Mouse (Mus musculus) midbrain, embryonic 11.5 days (tissue): Measurements from ENCODE around the gene Mpped2. TPM values are rescaled to one million over a fixed set of nuclear protein-coding genes. Genes with fewer than 3 reads are reported as not detected.

Source experiments
- ATAC-seq: fragments of 200-750 bp; cut with Nextera tagmentation; 2 replicates; pipeline ENCODE4 v1.8.0; 2017; ENCODE audit warnings: moderate TSS enrichment, moderate library complexity; ENCODE audit not compliant: low FRiP score
- DNase-seq: peaks from one replicate; pipeline ENCODE4 v3.0.0; 2015; ENCODE audit warnings: low spot score; ENCODE audit errors: missing footprints
- H3K27ac ChIP-seq: fragments of 300-500 bp; sonication (generic); 2 replicates; pipeline ENCODE4 v1.5.1; 2014; ENCODE audit warnings: low read depth, low read length
- H3K27me3 ChIP-seq: fragments of 300-500 bp; sonication (generic); 2 replicates; pipeline ENCODE4 v1.6.1; 2014; ENCODE audit warnings: mild to moderate bottlenecking, low read length, moderate library complexity, mixed read lengths; ENCODE audit not compliant: control insufficient read depth, insufficient read depth
- H3K36me3 ChIP-seq: fragments of 300-500 bp; sonication (generic); 2 replicates; pipeline ENCODE4 v1.6.1; 2014; ENCODE audit warnings: mild to moderate bottlenecking, low read length, moderate library complexity, mixed read lengths; ENCODE audit not compliant: control insufficient read depth, insufficient read depth
- H3K4me1 ChIP-seq: fragments of 300-500 bp; sonication (generic); 2 replicates; pipeline ENCODE4 v1.6.1; 2014; ENCODE audit warnings: low read length; ENCODE audit not compliant: control insufficient read depth, insufficient read depth
- H3K4me2 ChIP-seq: fragments of 300-500 bp; sonication (generic); 2 replicates; pipeline ENCODE4 v1.6.1; 2014; ENCODE audit warnings: mild to moderate bottlenecking, moderate library complexity
- H3K4me3 ChIP-seq: fragments of 300-500 bp; sonication (generic); 2 replicates; pipeline ENCODE4 v1.5.1; 2014; ENCODE audit warnings: low read depth, low read length
- H3K9ac ChIP-seq: fragments of 300-500 bp; sonication (generic); 2 replicates; pipeline ENCODE4 v1.6.1; 2014; ENCODE audit warnings: low read length
- H3K9me3 ChIP-seq: fragments of 300-500 bp; sonication (generic); 2 replicates; pipeline ENCODE4 v1.6.1; 2016; ENCODE audit warnings: low read length; ENCODE audit not compliant: control insufficient read depth
- WGBS: fragments of 180-500 bp; shearing (Covaris S2); extraction: QIAGEN DNeasy Blood & Tissue Kit; methylation state at CpG from one replicate; pipeline ENCODE4 v1.1.7; 2014; 5-methylcytosine and 5-hydroxymethylcytosine counted together
- polyA plus RNA-seq: library from polyadenylated mRNA; unstranded; fragments of >200 nt; fragmentation: Nextera tagmentation; extraction: Ambion mirVana; gene quantifications from 2 replicates; pipeline ENCODE4 v1.2.1, GENCODE M21; 2014

Mpped2 gene
- polyA plus RNA-seq, 1 experiment from 2014 or later = 43.9 TPM

DNA sequence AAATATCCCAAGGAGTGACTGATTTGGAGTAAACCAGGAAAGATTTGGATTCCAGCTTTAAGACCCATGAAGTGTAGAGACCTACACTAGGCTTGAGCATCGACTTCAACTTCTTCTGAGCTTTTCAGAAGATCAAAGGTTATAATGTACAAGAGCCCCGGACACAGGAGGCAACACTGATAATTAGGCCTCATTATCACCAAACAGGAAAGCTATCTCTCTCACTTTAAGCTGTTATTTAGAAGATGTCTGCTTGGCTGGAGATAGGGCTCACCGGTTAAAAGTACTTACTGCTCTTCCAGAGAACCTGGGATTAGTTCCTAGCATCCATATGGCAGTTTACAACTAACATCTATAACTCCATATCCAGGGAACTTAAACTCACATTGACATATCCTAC lies 39.1 kb downstream of the Mpped2 start:
- WGBS = 73% methylated on average over 3 of the region's 3 CpGs

GRCm38 (mm10) chr2:106733396-106733795 lies 40.3 kb downstream of the Mpped2 start:
- Histone ChIP-seq H3K36me3 (no peaks in the 10 kb centered on the region), H3K4me1 (no peaks in the 10 kb centered on the region; the same call in 1 of the 2 replicates), H3K9ac (no peak overlapping the region), H3K4me2 (no peak overlapping the region), H3K4me3 (no peak overlapping the region), H3K27ac (no peak overlapping the region), H3K9me3 (no peaks in the 10 kb centered on the region), H3K27me3 (no peaks in the 10 kb centered on the region)
- DNase-seq = no peak
- WGBS = 75% methylated on average over 5 of the region's 5 CpGs
- no peak for ATAC-seq

More for the DNA sequence above, 39.1 kb downstream of the Mpped2 start:
- H3K27me3 ChIP-seq = no peaks in the 10 kb centered on the region
- no peak for DNase-seq
- H3K4me2 ChIP-seq = no peak overlapping the region
- no peak overlapping the region for H3K4me3 ChIP-seq
- H3K36me3 ChIP-seq = no peaks in the 10 kb centered on the region
- no peaks in the 10 kb centered on the region; the same call in 1 of the 2 replicates for H3K4me1 ChIP-seq
- no peak overlapping the region for H3K9ac ChIP-seq
- no peaks in the 10 kb centered on the region for H3K9me3 ChIP-seq
- H3K27ac ChIP-seq = no peak overlapping the region
- no peak for ATAC-seq

- DNase-seq (no peak), ATAC-seq (no peak)
- no peaks in the 10 kb centered on the region for H3K27me3 ChIP-seq
- H3K9me3 ChIP-seq = no peaks in the 10 kb centered on the region
- 49% methylated on average over 4 of the region's 4 CpGs for WGBS
- H3K4me1 ChIP-seq = no peaks in the 10 kb centered on the region; the same call in 1 of the 2 replicates
- no peak overlapping the region for H3K9ac ChIP-seq
- H3K4me3 ChIP-seq = no peak overlapping the region
- no peaks in the 10 kb centered on the region for H3K36me3 ChIP-seq
- H3K27ac ChIP-seq = no peak overlapping the region
- no peak overlapping the region for H3K4me2 ChIP-seq
These were observed 40.9 kb downstream of the Mpped2 start for GRCm38 (mm10) chr2:106734004-106734403.

GRCm38 (mm10) chr2:106735211-106735610 lies 42.1 kb downstream of the Mpped2 start:
- Histone ChIP-seq H3K27ac (no peak overlapping the region), H3K4me2 (no peak overlapping the region), H3K27me3 (no peaks in the 10 kb centered on the region), H3K9ac (no peak overlapping the region), H3K36me3 (no peaks in the 10 kb centered on the region), H3K9me3 (no peaks in the 10 kb centered on the region), H3K4me1 (no peaks in the 10 kb centered on the region; the same call in 1 of the 2 replicates), H3K4me3 (no peak overlapping the region)
- DNase-seq (no peak), ATAC-seq (peak; percentile 61; the same call in 1 of the 2 replicates)
- WGBS = 90% methylated on average over 5 of the region's 5 CpGs

GRCm38 (mm10) chr2:106735792-106736359 lies 42.8 kb downstream of the Mpped2 start:
- DNase-seq = no peak
- H3K36me3 ChIP-seq = no peaks in the 10 kb centered on the region
- no peak overlapping the region for H3K9ac ChIP-seq
- H3K9me3 ChIP-seq = no peaks in the 10 kb centered on the region
- no peaks in the 10 kb centered on the region for H3K27me3 ChIP-seq
- H3K27ac ChIP-seq = no peak overlapping the region
- H3K4me1 ChIP-seq = no peaks in the 10 kb centered on the region; the same call in 1 of the 2 replicates
- WGBS = 72% methylated on average over 15 of the region's 15 CpGs
- no peak overlapping the region for H3K4me2 ChIP-seq
- ATAC-seq = peak; percentile 48; the same call in 1 of the 2 replicates
- no peak overlapping the region for H3K4me3 ChIP-seq

GRCm38 (mm10) chr2:106738951-106739350 lies 45.9 kb downstream of the Mpped2 start:
- WGBS = 91% methylated on average over 5 of the region's 5 CpGs
- ATAC-seq = no peak
- no peak for DNase-seq

DNA sequence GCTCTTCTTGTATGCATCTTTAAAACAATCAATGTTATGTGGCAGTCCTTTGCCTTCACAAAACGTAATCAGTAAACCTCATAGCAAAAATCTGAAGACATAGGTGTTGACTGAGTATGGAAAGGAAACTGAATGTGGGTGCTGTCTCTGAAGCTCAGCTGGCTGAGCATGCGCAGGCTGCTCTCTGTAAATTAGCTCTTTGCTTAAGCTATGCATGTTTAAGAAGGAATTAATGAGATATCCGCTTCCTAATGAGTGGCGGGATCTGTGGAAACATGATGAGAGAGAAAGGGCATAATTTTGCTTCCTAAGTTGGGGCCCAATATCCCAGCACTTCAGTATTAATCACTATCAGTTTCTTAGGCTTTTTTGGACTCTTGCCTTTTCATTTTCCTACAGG lies 51.0 kb downstream of the Mpped2 start:
- Histone ChIP-seq H3K36me3 (no peaks in the 10 kb centered on the region), H3K9ac (no peak overlapping the region), H3K27me3 (no peaks in the 10 kb centered on the region), H3K4me2 (no peak overlapping the region), H3K4me1 (no peaks in the 10 kb centered on the region), H3K27ac (no peak overlapping the region), H3K4me3 (no peak overlapping the region), H3K9me3 (no peaks in the 10 kb centered on the region)
- ATAC-seq (no peak), DNase-seq (no peak)
- 89% methylated on average over 4 of the region's 4 CpGs for WGBS

More at GRCm38 (mm10) chr2:106738951-106739350, 45.9 kb downstream of the Mpped2 start:
- Histone ChIP-seq H3K27ac (no peak overlapping the region), H3K4me3 (no peak overlapping the region), H3K4me2 (no peak overlapping the region), H3K4me1 (no peaks in the 10 kb centered on the region), H3K9ac (no peak overlapping the region), H3K36me3 (no peaks in the 10 kb centered on the region), H3K9me3 (no peaks in the 10 kb centered on the region), H3K27me3 (no peaks in the 10 kb centered on the region)

DNA sequence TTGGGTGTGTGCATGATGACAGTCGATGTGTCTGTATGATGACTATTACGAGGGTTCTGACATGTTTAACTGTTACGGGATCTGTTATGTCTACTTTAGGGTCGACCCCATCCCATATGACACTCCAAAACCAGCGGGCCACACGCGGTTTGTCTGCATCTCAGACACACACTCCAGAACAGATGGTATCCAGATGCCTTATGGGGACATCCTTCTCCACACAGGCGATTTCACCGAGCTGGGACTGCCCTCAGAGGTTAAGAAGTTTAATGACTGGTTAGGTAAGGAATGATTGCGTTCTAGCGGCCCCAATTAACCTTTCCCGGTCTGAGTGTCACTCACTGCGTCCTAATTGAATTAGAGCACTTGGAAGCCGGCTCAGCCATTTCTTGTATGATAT lies 51.5 kb downstream of the Mpped2 start:
- DNase-seq = no peak
- no peak overlapping the region for H3K9ac ChIP-seq
- H3K4me1 ChIP-seq = no peaks in the 10 kb centered on the region
- H3K27ac ChIP-seq = no peak overlapping the region
- H3K4me3 ChIP-seq = no peak overlapping the region
- H3K9me3 ChIP-seq = no peaks in the 10 kb centered on the region
- no peak overlapping the region for H3K4me2 ChIP-seq
- 0 out of 2 replicates have a peak, but pooled peaks have one; percentile 40 for ATAC-seq
- H3K27me3 ChIP-seq = no peaks in the 10 kb centered on the region
- 74% methylated on average over 14 of the region's 14 CpGs for WGBS
- no peaks in the 10 kb centered on the region for H3K36me3 ChIP-seq

GRCm38 (mm10) chr2:106745364-106745763 lies 52.3 kb downstream of the Mpped2 start:
- Histone ChIP-seq H3K9ac (no peak overlapping the region), H3K9me3 (no peaks in the 10 kb centered on the region), H3K4me3 (no peak overlapping the region), H3K4me2 (no peak overlapping the region), H3K4me1 (no peaks in the 10 kb centered on the region), H3K27me3 (no peaks in the 10 kb centered on the region), H3K36me3 (no peaks in the 10 kb centered on the region), H3K27ac (no peak overlapping the region)
- WGBS = 89% methylated on average over 1 of the region's 1 CpGs
- DNase-seq = no peak
- no peak for ATAC-seq
